Comparison of ENCODE assay signal across 12 mouse cellular contexts in the genomic region with DNA sequence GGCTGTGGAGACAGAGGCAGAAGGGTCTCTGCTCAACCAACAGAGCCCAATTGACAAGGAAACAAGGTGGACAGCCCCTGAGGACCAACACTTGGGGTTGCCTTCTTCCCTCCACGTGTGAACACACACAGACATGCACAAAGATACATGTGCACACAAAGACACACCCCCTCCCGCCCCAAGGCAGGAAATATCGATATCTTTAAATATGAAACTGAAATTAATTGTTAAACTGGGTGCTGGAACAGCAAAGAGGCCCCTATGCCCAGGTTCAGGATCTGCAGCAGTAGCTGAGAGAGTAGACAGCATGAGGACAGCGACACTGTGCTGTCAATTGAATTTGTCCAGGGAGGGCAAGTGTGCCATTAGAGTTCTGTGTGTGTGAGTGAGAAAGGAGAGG.
"Had no signal": no experiment of that assay in that cellular context is flagged by ENCODE, and none has a peak within 500 bp of the region (broad histone marks: within the 10 kb centered on the region; RNA-seq: fewer than 3 reads in every experiment).

No protein-coding gene starts in this region.

- H3K4me3 ChIP-seq: midbrain, embryonic 13.5 days; midbrain, embryonic 15.5 days; neural tube, embryonic 12.5 days had no signal

- DNase-seq: lung, adult 18-20 months; lung, embryonic 14.5 days; lung, postnatal 10 days; lung, postnatal 4 days; right cerebral cortex, postnatal 14 days; thymus, adult 18-20 months; thymus, postnatal 14 days; thymus, postnatal 36 days had no signal

- H3K9ac ChIP-seq: lung, embryonic 14.5 days; midbrain, embryonic 13.5 days; midbrain, embryonic 15.5 days; neural tube, embryonic 12.5 days had no signal

- H3K4me2 ChIP-seq: lung, embryonic 14.5 days; midbrain, embryonic 11.5 days; midbrain, embryonic 13.5 days; midbrain, embryonic 15.5 days; neural tube, embryonic 12.5 days had no signal

- H3K9me3 ChIP-seq: midbrain, embryonic 13.5 days; midbrain, embryonic 15.5 days; neural tube, embryonic 12.5 days had no signal

- H3K4me1 ChIP-seq: midbrain, embryonic 13.5 days; midbrain, embryonic 15.5 days; neural tube, embryonic 12.5 days had no signal

- H3K27me3 ChIP-seq: midbrain, embryonic 13.5 days; midbrain, embryonic 15.5 days; neural tube, embryonic 12.5 days had no signal

- ATAC-seq: midbrain, embryonic 13.5 days; midbrain, embryonic 15.5 days had no signal

- H3K27ac ChIP-seq: midbrain, embryonic 13.5 days; midbrain, embryonic 15.5 days; neural tube, embryonic 12.5 days had no signal
